Mouse (Mus musculus) testis, adult 2 months (tissue): ENCODE measurements around the gene 1700109H08Rik. TPM values are rescaled to one million over a fixed set of nuclear protein-coding genes. Genes with fewer than 3 reads are reported as not detected.

ENCODE experiments used
- H3K27ac ChIP-seq: fragments of 200-500 bp; 2 replicates; pipeline ENCODE4 v1.5.1; 2012; ENCODE audit warnings: low read depth, low read length; ENCODE audit not compliant: control insufficient read depth, insufficient read depth
- H3K27me3 ChIP-seq: fragments of 200-500 bp; 2 replicates; pipeline ENCODE4 v1.6.1; 2012; ENCODE audit warnings: mild to moderate bottlenecking, low read length, moderate library complexity; ENCODE audit not compliant: control insufficient read depth, insufficient read depth
- H3K36me3 ChIP-seq: fragments of 200-500 bp; 2 replicates; pipeline ENCODE4 v1.6.1; 2012; ENCODE audit warnings: mild to moderate bottlenecking, low read length; ENCODE audit not compliant: control insufficient read depth, insufficient read depth
- H3K4me1 ChIP-seq: fragments of 200-500 bp; 2 replicates; pipeline ENCODE4 v1.6.1; 2012; ENCODE audit warnings: low read length; ENCODE audit not compliant: control insufficient read depth, insufficient read depth
- H3K4me3 ChIP-seq: fragments of 200-500 bp; 2 replicates; pipeline ENCODE4 v1.5.1; 2012; ENCODE audit warnings: low read depth, mild to moderate bottlenecking, low read length, moderate library complexity, mixed read lengths; ENCODE audit not compliant: control insufficient read depth
- CTCF ChIP-seq: fragments of 200-500 bp; IDR thresholded peaks from 2 replicates; pipeline ENCODE4 v1.5.1; 2012; ENCODE audit warnings: low read depth, mild to moderate bottlenecking, inconsistent platforms, low read length, moderate library complexity; ENCODE audit not compliant: control insufficient read depth, insufficient read depth, insufficient replicate concordance
- POLR2A ChIP-seq: fragments of 200-500 bp; IDR thresholded peaks from 2 replicates; pipeline ENCODE4 v1.6.1; 2012; ENCODE audit warnings: low read depth, mild to moderate bottlenecking, inconsistent platforms, low read length, moderate library complexity; ENCODE audit not compliant: control insufficient read depth
- polyA plus RNA-seq: library from polyadenylated mRNA; depleted of rRNA; stranded (reverse); fragments of >200 nt; gene quantifications from 2 replicates; pipeline ENCODE4 v1.2.3, GENCODE M21; 2012

1700109H08Rik gene
- polyA plus RNA-seq, 1 experiment, result 46.6 TPM

DNA sequence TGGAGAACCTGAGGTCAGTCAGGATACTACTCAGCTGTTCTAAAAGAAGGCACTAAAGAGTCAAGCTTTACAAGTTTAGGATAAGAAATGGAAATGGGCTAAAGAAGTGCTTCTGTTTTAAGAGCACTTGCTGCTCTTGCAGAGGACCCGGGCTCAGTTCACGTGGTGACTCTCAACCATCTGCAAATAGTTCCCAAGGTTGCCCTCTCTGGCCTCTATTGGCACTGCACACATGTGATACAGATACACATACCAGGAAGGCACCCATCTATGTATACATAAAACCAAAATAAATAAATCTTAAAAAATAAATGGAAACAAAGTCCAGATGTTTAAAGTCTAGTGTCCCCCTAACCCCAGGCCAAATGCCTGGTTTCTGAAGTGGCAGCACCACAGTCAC is 3.5 kb downstream of the 1700109H08Rik start:
- no peak for TF ChIP-seq POLR2A
- no peak for TF ChIP-seq CTCF
- H3K36me3 ChIP-seq, result peaks cover 5% of the 10 kb centered on the region

DNA sequence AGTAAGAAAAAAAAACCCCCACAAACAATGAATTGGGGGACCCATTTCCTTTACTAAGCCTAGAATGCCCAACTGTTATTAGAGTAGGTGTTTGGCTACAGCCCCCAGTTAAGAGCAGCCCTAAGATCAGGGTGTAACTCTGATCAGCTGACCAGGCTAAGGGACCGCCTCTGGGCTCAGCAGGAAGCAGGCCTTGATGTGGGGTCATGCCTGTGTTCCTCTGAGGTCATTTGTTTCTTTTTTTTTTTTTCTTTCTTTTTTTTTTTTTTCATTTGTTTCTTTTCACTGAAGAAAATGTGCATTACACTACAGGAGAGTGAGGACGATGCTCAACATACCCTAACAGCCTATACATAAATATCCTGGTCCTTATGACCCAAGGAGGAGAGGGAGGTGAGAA is 6.6 kb downstream of the 1700109H08Rik start:
- no peak overlapping the region for H3K27ac ChIP-seq

More for the DNA sequence above, 3.5 kb downstream of the 1700109H08Rik start:
- no peak overlapping the region for H3K4me3 ChIP-seq
- H3K27ac ChIP-seq, result no peak overlapping the region
- no peaks in the 10 kb centered on the region for H3K4me1 ChIP-seq
- H3K27me3 ChIP-seq, result no peaks in the 10 kb centered on the region

DNA sequence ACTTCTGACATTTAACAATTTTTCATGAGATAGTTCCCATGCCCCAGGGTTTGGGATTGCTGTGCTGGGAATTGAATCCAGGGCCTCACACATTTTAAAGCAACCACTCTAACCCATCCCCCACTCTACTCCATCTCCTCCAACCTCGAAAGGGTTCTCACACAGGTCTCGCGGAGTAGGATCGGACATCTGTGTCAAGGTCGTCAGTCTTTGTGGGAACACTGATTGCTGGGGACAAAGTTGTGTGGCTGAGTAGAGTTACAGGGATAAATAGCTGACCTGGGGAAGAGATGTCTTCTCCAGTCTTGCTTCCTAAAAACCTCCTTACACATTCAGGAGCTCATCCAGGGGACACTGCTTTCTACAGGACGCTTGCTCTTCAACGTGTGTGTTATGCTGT is 7.7 kb downstream of the 1700109H08Rik start:
- Histone ChIP-seq H3K36me3 (peaks cover 5% of the 10 kb centered on the region), H3K27me3 (no peaks in the 10 kb centered on the region), H3K4me3 (no peak overlapping the region), H3K27ac (no peak overlapping the region), H3K4me1 (no peaks in the 10 kb centered on the region)
- TF ChIP-seq POLR2A (no peak), CTCF (no peak)

More for the DNA sequence above, 6.6 kb downstream of the 1700109H08Rik start:
- Histone ChIP-seq H3K27me3 (no peaks in the 10 kb centered on the region), H3K4me1 (no peaks in the 10 kb centered on the region), H3K4me3 (no peak overlapping the region), H3K36me3 (peaks cover 3% of the 10 kb centered on the region)
- TF ChIP-seq CTCF (no peak), POLR2A (no peak)

DNA sequence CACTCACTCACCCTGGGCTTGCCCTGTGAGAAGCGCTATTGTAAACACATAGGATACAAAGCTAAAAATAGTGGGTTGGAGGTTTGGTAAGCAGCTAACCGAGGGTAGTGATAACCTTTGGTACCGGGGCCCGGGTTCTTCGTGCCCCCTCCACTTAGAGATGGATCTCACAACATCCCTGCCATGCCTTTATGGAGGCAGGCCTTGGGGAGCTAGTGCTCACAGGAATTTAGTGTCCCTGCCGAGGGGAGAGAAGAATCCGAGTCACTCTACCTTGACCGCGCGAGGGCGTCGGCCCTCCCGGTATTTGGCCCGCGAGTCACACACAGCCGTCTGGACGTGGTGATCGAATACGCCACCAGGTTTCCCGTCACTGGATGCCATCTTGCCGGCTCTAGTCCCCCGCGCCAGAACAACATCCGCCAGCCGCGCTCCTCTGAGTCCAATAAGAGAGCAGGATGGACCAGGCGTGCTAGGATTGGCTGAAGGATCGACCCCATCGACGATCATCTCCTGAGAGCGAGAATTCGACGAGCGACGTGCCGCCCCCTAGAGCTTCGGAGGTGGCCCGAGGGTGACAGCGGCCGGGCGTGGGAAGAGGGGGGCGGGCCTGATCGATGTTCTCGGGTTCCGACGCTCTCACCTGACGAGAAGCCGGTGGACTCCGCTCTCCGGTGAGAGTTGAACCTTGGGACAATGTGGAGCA is 24.5 kb downstream of the 1700109H08Rik start, which contains the start of gene Pex1:
Pex1 (plus strand) TSS at position 374 of the 706 bp plus-strand sequence.
- TF ChIP-seq POLR2A, result no peak; the same call in 1 of the 2 replicates
- no peak; the same call in 1 of the 2 replicates for TF ChIP-seq CTCF
- H3K27me3 ChIP-seq, result no peaks in the 10 kb centered on the region
- H3K4me1 ChIP-seq, result peaks cover 8% of the 10 kb centered on the region
- peak within 1 kb of the TSS; percentile 76 for H3K27ac ChIP-seq
- no peaks in the 10 kb centered on the region for H3K36me3 ChIP-seq
- H3K4me3 ChIP-seq, result peak within 1 kb of the TSS; percentile 92

DNA sequence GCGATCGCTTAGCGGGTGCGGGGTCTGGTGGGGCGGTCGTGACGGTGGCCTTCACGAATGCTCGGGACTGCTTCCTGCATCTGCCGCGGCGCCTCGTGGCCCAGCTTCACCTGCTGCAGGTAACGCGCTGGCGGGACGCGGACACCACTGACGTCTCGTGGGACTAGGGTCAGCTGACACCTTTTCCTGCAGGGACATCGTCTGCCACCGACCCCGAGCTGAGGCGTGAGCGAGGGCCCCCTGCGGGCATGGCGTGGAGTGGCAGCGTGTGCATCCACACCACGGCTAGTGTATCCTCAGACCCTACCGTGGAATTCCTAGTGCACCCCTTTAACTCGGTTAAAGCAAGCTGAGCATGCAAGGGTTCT is 25.0 kb downstream of the 1700109H08Rik start, which contains the start of gene Rbm48:
Rbm48 (minus strand) TSS at position 187 of the 368 bp plus-strand sequence.
- Histone ChIP-seq H3K27ac (peak within 1 kb of the TSS; percentile 76), H3K4me3 (peak within 1 kb of the TSS; percentile 92), H3K4me1 (peaks cover 8% of the 10 kb centered on the region), H3K36me3 (no peaks in the 10 kb centered on the region), H3K27me3 (no peaks in the 10 kb centered on the region)
- peak; percentile 70; the same call in 1 of the 2 replicates for TF ChIP-seq CTCF
- TF ChIP-seq POLR2A, result no peak

DNA sequence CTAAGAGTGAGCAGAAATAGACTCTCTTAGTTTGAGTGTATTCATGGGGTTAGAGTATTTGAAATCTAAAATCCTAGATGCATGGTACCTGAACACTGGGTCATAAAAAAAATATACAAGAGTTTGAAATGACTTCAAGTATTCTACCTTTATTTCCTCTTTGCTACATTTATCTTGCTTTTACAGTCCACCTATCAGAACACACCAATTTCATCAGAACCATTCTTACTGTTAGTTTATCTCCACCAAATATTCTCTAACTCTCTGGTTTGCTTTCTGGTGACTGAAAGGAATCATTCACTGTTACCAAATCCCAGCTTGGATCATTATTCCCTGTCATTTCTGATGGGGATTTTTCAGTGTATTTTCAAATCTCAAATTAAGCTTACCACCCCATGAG is 25.8 kb downstream of the 1700109H08Rik start:
- Histone ChIP-seq H3K4me3 (no peak overlapping the region), H3K4me1 (peaks cover 8% of the 10 kb centered on the region), H3K36me3 (no peaks in the 10 kb centered on the region), H3K27me3 (no peaks in the 10 kb centered on the region), H3K27ac (no peak overlapping the region)
- no peak for TF ChIP-seq CTCF
- no peak for TF ChIP-seq POLR2A

DNA sequence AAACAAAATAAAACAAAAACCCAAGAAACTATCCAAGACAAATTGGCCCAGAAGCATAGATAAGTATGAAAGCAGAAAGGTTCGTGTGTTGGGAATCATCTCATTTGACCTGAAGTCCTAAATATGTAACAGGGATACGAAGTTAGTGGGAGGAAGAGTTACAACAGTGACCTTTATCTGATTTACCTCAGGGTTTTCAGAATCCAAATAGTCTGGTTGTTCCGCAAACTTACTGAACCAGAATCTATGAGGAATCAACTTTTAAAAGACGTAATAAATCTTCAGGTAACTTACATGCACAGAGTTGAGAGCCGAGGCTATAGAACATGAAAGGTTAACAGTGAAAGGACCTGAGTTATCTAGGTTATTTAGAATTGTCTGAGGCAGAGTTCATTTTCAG is 27.4 kb downstream of the 1700109H08Rik start:
- no peak for TF ChIP-seq CTCF
- TF ChIP-seq POLR2A, result no peak
- Histone ChIP-seq H3K36me3 (no peaks in the 10 kb centered on the region), H3K27me3 (no peaks in the 10 kb centered on the region), H3K4me3 (no peak overlapping the region), H3K4me1 (peaks cover 8% of the 10 kb centered on the region), H3K27ac (no peak overlapping the region)

DNA sequence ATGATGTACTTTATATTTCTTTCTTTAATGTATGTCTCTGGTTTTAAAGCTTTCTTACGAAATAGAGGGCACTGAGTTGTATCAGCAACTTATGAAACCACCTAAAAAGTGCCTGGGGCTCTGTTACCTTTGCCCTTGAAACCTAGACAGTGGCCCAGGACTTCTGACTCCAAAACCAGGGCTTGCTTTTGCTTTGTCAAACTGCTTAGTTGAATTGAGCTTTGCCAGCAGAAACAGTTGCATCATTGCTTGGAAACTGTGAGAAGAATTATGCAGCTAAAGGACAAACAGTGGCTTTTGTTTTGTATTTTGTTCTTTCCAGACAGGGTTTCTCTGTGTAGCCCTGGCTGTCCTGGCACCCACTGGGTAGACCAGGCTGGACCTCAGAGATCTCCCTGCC is 28.9 kb downstream of the 1700109H08Rik start:
- no peaks in the 10 kb centered on the region for H3K27me3 ChIP-seq
- no peak overlapping the region for H3K4me3 ChIP-seq
- no peaks in the 10 kb centered on the region for H3K36me3 ChIP-seq
- H3K4me1 ChIP-seq, result peaks cover 5% of the 10 kb centered on the region
- no peak for TF ChIP-seq POLR2A
- H3K27ac ChIP-seq, result no peak overlapping the region
